Mouse (Mus musculus) granulocyte monocyte progenitor cell, adult 5-6 weeks (primary cell): ENCODE data around the gene Plk5. TPM values are rescaled to one million over a fixed set of nuclear protein-coding genes. Genes with fewer than 3 reads are reported as not detected.

Source experiments
- ATAC-seq: replicated peaks from 2 replicates; pipeline ENCODE4 v1.8.0; 2016; ENCODE audit warnings: mild to moderate bottlenecking, moderate TSS enrichment, inconsistent platforms; ENCODE audit not compliant: poor library complexity, severe bottlenecking
- total RNA-seq, 2 experiments: library from RNA; stranded (forward) in 1 of 2; stranded (reverse) in 1 of 2; fragments of 200-712, 200-1000 nt in 1 of 2; fragments of >200 nt in 1 of 2; fragmentation: Nextera tagmentation in 1 of 2; gene quantifications; 2 replicates each; pipeline ENCODE4 v1.2.3; 2014 to 2017

Plk5 gene
- not detected in 2 replicates for total RNA-seq (2014; fragmentation: Nextera tagmentation)
- not detected in 2 replicates for total RNA-seq (2017)

DNA sequence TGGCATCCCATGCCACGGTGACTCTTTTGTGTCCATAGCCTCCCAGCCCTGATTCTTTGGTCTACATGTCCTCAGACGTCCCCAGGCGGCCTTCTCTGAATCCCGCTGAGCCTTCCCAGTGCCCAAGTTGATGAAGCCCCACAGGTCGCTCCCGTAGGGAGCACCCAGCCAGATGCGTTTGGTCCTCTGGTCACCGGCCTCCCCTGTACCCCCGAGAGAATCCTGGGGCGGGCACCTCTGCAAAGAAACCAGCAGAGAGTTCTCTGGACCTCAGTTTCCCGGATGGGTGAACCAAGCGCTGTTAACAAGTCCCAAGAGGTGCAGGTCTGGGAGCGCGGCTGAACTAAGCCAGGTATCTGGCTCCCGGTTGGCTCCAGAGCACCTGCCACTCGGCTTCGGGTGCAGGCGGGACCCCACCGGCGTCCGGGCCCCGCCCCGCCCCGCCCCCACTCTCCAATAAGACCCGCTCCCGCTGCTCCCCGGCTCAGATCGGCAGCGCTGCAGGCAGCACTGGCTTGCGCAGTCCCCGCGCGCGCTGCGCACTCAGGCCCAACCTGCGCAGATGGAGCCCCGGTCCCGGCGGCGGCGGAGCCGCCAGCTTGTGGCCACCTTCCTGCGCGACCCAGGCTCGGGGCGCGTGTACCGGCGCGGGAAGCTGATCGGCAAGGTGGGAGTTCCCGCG, at the start of gene Plk5:
Gene Plk5, plus strand, starts transcription at position 459 of the 682 bp plus-strand sequence.
- ATAC-seq: no peak

DNA sequence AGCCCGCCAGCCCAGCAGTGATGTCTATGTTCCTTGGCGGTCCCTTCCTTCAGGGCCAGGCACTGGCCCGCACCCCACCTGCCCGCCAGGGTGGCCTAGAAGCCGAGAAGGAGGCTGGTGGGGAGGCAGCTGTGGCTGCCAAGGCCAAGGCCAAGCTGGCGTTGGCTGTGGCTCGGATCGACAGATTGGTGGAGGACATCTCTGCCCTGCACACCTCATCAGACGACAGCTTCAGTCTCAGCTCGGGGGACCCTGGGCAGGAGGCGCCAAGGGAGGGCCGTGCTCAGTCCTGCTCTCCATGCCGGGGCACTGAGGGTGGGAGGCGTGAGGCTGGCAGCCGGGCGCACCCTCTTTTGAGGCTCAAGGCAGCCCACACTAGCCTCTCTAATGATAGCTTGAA, 44.7 kb upstream of the Plk5 start:
- no peak for ATAC-seq

DNA sequence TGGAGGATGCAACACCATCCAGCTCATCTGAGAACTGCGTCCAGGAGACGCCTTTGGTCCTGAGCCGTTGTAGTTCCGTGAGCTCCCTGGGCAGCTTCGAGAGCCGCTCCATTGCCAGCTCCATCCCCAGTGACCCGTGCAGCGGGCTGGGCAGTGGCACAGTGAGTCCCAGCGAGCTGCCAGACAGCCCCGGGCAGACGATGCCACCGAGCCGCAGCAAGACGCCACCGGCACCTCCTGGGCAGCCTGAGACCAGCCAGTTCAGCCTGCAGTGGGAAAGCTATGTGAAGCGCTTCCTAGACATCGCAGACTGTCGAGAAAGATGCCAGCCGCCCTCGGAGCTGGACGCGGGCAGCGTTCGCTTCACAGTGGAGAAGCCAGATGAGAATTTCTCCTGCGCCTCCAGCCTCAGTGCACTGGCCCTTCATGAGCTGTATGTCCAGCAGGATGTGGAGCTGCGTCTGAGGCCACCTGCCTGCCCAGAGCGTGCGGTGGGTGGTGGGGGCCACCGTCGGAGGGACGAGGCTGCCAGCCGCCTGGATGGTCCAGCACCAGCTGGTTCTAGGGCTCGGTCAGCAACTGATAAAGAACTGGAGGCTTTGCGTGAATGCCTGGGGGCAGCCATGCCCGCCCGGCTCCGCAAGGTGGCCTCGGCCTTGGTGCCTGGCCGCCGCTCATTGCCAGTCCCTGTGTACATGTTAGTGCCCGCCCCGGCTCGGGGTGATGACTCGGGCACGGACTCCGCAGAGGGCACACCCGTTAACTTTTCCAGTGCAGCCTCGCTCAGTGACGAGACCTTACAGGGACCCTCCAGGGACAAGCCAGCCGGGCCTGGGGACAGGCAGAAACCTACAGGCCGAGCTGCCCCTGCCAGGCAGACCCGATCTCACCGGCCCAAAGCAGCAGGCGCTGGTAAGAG, 43.4 kb upstream of the Plk5 start:
- no peak for ATAC-seq

DNA sequence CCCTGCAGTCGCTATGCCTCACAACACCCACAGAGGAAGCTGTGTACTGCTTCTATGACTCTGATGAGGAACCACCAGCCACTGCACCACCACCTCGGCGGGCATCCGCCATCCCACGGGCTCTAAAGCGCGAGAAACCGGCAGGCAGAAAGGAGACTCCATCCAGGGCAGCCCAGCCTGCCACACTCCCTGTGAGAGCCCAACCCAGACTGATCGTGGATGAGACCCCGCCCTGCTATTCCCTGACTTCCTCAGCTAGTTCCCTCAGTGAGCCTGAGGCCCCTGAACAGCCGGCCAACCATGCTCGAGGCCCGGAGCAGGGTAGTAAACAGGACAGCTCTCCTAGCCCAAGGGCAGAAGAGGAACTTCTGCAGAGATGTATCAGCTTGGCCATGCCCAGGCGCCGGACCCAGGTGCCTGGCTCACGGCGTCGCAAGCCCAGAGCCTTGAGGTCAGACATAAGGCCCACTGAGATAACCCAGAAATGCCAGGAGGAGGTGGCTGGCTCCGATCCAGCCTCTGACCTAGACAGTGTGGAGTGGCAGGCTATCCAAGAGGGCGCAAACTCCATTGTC, 42.5 kb upstream of the Plk5 start:
- ATAC-seq: peak; percentile 58

DNA sequence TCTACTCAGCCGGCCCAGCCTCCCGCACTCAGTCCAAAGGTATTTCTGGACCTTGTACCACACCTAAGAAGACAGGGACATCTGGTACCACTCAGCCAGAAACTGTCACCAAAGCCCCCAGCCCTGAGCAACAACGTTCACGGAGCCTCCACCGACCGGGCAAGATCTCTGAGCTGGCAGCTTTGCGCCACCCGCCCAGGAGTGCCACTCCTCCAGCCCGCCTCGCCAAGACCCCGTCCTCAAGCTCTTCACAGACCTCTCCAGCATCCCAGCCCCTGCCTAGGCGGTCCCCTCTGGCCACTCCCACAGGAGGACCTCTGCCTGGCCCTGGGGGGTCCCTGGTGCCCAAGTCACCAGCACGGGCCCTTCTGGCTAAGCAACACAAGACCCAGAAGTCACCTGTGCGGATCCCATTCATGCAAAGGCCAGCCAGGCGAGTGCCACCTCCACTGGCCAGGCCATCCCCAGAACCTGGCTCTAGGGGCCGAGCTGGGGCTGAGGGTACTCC, 41.7 kb upstream of the Plk5 start:
- ATAC-seq: no peak

DNA sequence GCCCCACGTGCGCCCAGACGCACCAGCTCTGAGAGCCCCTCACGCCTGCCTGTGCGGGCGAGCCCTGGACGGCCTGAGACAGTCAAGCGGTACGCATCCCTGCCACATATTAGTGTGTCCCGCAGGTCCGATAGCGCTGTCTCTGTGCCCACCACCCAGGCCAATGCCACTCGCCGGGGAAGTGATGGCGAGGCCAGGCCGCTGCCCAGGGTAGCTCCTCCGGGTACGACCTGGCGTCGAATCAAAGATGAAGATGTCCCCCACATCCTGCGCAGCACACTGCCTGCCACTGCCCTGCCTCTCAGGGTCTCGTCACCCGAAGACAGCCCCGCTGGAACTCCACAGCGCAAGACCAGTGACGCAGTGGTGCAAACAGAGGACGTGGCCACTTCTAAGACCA, 40.9 kb upstream of the Plk5 start:
- ATAC-seq: no peak

DNA sequence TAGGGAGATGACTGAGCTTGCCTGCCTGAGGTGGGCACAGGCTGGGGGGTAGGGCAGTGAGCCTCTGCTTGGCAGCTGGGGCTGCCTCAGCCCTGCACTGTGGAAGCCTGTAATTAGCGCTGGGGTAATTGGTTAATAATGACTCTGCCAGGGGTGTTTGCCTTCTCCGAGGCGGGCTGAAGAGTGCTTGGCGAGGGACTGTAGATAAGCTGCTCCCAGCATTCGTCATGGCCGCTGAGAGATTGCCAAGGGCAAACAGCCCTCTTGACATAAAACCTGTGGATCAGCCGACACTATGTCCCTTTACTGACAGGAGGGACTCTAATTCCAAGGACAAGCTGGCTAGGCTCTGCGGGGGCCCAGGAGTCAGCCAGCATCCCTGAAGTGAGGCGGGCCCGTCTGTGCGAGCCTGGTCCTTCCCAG, 39.9 kb upstream of the Plk5 start:
- ATAC-seq: no peak

DNA sequence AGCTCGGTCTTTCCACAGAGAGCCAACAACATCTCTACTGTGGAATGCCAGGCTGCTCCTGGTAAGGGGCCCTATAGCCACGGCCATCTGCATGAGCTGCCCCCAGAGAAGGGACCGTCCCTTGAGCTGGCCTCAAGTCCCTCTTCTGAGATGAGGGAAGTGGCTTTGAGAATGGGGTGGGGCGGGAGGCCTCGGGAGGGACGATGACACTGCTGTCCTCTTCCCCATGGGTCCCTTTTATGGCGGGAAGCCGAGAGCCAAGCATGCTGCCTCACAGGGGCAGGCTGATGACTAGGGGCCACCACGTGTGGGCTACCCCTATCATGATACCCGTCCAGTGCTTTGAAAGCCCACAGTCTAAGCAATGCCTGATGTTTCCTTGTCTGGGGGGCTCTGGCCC, 39.2 kb upstream of the Plk5 start:
- no peak for ATAC-seq

DNA sequence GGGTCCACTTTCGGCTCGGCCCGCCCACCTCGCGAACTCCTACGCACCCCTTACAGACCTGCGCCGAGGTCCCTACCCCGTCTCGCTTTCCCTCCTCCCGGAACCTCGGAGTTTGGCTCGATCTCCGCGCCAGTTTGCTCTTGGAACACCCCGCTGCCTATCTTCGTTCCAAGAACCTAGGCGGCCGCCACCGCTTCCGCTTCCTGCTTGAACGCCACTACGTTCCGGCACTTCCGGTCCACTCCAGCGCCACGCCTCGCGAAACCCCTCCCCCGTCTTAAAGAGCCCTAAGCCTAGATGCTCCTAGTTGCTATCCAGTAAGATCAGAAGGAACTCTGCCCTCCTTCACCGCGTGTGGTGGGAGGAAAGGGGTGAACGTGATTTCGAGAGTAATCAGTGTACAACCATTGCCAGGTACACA, 35.9 kb upstream of the Plk5 start, which contains the start of gene 2310011J03Rik:
Gene 2310011J03Rik, minus strand, starts transcription at position 198 of the 421 bp plus-strand sequence.
- ATAC-seq: peak; percentile 60

DNA sequence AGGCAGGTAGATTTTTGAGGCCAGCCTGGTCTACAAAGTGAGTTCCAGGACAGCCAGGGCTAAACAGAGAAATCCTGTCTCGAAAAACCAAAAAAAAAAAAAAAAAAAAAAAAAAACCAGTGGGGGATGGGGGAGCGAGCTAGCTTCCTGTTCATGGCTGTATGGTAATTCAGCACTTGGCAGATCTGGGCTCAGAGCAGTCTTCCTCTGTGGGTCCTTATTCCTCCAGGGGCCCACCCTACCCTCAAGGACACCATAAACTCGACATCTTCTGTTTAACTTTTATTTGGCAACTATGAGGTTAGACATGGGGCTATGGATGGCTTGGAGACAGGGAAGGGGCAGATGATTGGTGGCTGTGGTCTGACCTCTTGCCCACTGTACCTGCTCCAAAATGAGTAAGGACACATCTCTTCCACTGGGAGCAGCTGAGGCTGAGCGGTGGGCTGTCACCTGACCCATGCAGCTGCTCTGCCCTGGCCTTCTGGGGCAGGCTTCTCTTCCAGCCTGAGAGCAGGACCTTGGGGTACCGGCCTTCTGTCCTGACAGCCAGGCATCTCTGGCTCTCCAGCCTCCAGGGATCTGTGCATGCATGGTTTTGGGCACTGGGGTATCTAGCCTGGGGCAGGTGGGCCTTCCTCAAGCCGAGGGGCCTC, 35.1 kb upstream of the Plk5 start:
- ATAC-seq: no peak

DNA sequence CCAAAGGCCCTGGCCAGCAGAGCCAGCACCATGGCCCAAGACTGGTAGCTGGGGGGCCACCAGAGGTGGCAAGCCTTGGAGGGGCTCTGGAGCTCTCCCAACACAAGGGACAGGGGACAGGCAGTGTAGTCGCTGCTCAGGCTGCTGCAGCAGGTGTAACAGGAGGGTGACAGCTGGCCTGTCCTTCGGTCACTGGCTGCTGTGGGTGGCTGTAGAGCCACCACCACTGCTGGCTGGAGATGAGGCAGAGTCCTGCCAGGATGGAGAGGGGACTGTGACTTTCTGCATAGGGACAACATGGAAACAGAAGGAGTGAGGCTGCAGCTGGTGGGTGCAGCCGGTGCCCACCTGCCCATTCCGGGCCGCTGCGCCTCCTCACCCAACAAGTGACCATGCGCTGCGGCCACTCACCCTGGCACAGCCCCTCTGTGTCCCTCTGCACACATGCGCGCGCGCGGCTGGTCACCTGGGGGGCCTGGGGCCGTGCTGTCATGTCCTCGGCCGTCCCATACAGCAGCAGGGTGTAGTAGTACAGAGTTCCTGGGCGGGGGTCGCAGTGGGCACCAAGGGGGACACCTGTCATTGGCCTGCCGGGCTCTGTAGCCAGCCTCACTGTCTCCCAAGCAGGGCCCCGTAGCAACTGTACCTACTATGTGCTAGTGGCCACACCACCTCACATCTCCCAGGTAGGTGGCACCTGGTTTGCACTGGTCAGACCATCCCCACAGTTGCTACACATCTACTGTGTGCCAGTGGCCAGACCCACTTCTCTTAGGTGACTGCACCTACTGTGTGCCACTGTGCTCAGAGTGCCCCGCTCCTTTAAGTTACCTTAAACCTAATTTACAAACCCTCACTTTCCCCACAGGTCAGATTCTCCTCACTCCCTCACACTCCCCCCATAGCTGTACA, 34.3 kb upstream of the Plk5 start:
- no peak for ATAC-seq

DNA sequence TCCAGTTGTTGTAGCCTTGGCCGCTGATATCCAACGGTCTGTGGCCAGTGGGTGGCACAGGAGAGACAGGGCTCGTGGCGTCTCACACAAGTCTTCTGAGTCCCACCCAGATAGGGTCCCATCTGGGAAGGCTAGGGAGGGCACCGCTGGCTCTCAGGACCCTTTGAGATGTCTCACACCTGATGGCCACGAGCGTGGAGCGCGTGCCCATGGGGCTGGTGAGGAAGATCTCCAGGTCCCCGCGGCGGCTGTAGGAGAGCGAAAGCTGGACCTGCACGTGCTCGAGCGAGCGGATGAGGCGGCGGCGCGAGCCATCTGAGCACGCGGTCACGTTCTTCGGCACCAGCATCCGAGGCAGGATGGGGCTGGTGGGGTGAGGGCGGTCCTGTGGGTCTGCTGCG, 33.4 kb upstream of the Plk5 start:
- ATAC-seq: 0 out of 2 replicates have a peak, but pooled peaks have one; percentile 10

DNA sequence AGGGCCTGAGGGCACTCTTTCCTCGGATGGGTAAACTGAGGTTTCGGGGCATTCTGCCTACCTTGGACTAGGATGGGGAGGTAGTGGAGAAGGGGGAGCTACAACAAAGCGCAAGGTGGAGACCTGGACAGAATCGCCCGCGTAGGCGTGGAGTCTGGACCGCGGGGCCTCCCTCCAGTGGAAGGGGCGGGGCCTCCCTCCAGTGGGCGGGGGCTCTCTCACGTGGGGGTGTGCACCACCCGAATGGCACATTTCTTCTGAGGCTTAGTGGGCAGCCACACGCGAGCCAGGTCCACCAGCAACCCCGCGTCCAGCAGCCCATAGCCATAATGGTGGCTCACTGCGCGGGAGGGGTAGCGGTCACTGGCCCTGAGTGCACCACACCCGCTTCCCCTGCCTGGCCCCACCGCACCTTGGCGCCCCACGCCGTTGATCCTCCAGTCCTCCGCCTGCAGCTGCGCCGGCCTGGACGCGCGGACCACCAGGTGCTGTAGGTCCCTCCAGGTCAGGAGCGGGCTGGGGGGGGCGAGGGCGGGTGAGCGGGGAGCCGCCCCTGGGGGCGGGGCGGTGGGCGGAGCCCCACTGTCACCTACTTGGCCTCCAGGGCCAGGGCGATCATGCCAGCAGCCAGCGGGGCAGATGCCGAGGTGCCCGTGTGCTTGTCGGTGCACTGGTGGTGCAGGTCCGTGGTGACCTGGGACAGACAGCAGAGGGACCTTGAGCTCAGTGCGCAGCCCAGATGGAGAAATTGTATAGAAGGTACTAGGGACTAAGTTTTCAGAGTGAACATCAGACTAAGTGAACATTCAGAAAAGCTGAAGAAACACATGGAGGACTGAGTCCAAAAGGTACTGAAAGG, 32.8 kb upstream of the Plk5 start:
- peak; percentile 49 for ATAC-seq

DNA sequence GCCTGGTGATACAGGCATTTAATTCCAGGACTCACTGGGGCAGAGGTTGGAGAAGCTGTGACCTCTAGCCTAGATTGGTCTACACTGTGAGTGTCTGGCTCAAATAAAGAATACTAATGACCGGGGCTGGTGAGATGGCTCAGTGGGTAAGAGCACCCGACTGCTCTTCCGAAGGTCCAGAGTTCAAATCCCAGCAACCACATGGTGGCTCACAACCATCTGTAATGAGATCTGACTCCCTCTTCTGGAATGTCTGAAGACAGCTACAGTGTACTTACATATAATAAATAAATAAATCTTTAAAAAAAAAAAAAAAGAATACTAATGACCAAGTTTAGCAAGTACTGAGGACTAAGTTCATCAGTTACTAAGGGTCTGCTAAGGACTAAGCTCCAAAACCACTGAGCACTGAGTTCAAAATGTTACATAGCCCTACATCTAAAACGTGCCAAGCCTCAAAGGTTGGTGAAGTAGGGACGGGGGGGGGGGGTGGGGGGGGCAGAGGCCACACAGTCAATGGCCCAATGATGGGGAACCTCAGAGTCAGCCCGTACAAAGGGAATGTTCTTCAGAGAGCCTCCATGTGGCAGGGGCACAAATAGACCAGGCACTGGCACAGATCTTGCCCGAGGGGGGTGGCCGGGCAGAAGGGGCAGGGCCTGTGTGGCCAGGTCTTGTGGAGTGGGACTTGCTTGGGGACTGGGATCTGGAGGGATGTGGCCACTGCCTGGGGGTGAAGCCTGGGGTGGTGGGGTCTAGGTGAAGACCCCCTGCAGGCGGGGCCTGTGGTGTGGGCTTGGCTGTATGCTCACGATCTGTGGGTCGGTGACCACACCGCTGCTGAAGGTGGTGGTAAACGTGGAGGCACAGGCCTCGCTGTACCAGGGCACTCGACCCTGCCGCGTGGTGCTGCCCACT, 31.9 kb upstream of the Plk5 start:
- no peak for ATAC-seq

DNA sequence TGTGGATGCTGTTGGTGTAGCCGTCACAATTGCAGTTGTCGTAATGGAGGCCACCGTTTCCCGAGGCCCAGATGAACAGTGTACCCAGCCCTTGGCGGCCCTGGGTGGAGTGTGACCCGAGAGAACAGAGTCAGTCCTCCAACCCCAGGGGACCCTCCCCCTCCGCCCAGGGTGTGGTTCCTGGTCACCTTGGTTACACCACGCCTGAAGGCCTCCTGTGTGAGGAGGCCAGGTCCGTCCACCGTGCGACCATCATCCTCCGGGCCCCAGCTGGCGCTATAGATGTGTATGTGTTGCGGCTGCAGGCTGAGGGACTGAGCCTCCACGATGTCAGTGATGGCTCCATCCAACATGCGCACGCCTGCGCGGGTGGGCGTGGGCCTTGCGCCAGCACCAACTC, 31.2 kb upstream of the Plk5 start:
- no peak for ATAC-seq

DNA sequence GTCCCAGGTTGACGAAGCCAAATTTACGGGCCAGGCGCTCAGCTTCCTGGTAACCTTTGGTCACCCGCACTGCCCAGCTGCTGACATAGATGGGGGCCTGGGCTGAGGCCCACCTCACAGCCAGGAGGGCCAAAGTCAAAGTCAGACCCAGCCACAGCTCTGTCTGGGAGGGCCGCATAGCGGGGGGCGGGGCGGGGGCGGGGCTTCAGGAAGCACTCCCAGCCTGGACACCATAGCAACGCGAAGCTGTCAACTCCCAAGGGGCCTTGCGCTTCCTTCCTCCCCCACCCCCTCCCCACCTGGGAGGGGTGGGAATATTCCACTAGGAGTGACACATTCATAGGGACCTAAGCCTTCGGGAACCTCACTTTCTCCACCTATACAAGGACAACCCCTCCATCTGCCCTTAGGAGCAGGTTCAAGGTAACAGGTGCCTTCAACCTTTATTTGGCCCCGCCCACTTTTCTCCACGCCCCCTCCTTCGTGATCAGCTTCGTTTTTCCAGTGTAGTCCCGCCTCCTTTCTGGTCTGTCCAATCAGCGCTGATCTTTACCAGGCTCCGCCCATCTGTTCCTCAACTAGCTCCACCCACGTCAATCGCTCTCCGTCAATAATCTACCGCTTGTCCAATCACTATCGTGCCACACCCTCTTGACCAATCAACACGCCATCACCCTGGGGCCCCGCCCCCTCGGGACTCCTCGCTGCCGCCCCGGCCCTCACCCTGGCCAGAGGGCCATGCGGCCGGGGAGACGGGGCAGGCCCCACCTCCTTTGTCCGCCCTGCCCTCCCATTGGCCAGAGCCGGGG, 26.8 kb upstream of the Plk5 start, which contains the start of the genes Pcsk4 and Reep6:
Gene Pcsk4, minus strand, starts transcription at position 226 of the 809 bp plus-strand sequence.
Gene Reep6, plus strand, starts transcription at position 681 of the 809 bp plus-strand sequence.
- ATAC-seq: peak; percentile 95
